Mouse (Mus musculus) adrenal gland, adult (tissue): Measurements from ENCODE around the gene Nlgn2.
A peak's percentile ranks its signal among the peaks of the same experiment; 100 is the strongest.

ENCODE experiments used
- DNase-seq, 2 experiments: peaks; one replicate each; pipeline ENCODE4 v3.0.0; 2022 to 2023; ENCODE audit warnings: low spot score in 1 of 2; ENCODE audit not compliant: inconsistent age in 2 of 2

The Nlgn2 gene

GRCm38 (mm10) chr11:69797924-69798323 is 39.7 kb downstream of the Nlgn2 start:
- DNase-seq = no peak

- DNase-seq = no peak
These were observed 41.6 kb downstream of the Nlgn2 start for GRCm38 (mm10) chr11:69795983-69796435.

GRCm38 (mm10) chr11:69795168-69795982 is 42.2 kb downstream of the Nlgn2 start, which contains the start of gene Chrnb1:
TSS of gene Chrnb1 (minus strand) at chr11:69795943.
- DNase-seq = peak; percentile 96 to 97

GRCm38 (mm10) chr11:69793429-69793828 is 44.2 kb downstream of the Nlgn2 start:
- no peak for DNase-seq

DNA sequence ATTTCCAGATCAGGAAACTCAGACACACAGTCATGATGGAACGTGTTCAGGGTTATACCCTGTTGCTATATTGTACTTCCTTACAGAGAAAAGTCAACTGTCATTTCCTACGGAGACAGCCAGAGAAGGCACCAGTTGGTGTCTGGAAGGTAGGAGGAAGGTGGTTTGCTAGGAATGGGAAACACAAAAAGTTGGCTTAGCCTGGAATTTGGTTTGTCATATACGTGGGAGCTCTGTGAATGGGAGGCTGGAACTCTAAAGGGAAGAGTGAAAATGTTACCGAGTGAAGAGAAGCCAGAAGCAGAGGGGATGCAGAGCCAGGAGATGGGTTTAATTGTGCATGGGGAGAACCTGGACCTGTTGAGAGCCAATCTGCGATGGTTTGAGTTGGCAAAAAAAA is 46.2 kb downstream of the Nlgn2 start:
- DNase-seq = no peak

DNA sequence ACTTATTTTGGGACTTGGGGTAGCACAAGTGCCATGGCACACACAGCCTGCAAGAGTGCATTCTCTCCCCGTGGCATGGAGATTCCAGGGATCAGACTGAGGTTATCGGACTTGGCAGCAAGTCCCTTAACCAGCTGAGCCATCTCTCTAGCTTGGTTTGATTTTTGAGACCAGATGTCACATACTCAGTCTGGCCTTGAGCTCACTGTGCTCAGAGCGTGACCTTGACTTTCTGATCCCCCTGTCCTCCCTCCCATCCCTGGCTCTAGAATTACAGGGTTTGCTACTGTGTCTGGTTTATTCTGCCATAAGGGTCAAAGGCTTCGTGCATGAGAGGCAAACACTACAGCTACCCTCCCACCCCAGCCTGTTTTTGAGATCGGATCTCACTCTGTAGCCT is 48.2 kb downstream of the Nlgn2 start:
- DNase-seq = peak; percentile 82 to 84

GRCm38 (mm10) chr11:69787306-69787705 is 50.3 kb downstream of the Nlgn2 start:
- DNase-seq = no peak

DNA sequence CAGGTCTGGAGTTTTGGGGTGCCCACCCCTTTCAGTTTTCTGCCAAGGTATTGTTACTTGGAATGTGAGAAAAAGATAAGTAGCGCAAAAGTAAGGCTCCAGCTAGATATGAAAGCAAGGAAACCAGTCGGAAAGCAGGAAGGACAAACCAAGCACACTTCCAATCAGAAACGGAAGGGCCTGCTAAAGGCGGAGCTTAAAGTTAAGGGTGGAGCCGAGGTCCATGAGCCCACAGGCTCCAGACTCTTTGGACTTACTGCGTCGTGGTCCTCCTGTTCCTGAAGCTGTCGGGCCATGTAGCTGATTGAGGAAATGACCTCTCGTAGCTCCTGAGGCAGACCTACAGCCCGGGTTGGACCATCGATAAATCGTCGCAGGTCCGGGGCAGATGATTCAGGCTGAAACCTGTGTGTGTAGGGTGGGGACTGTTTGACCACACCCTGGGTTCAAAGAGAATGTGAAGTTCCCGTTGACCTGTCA is 52.8 kb downstream of the Nlgn2 start:
- peak; percentile 42 to 77 for DNase-seq

GRCm38 (mm10) chr11:69781828-69782227 is 55.8 kb downstream of the Nlgn2 start:
- no peak for DNase-seq

- no peak for DNase-seq
These were observed 58.6 kb downstream of the Nlgn2 start for GRCm38 (mm10) chr11:69778985-69779384.

DNA sequence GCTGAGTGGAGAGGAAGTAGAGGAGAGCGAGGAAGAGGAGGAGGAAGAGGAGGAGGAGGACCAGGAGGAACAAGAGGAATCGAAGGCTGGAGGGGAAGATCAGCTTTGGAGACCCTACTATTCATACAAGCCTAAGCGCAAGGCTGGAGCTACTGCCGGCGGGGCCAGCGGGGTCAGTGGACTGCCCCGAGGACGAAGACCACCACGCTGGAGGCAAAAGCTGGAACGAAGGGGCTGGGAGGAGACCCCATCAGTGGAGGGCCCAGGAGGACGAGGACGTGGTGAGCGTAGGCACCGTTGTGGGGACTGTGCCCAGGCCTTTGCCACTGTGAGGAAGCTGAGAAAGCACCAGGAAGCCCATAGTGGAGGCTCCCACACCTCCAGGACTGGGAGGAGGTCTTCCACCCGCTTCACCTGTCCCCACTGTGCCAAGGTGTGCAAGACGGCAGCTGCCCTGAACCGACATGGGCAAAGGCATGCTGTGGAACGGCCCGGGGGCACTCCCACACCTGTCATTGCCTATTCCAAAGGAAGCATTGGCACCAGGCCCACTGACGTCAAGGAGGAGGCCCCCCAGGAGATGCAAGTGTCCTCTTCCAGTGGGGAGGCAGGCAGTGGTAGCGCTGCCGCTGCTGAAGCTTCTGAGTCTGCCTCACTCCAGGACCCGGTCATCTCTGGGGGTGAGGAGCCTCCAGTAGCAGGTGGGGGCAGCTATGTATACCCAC is 59.2 kb downstream of the Nlgn2 start:
- DNase-seq = no peak

DNA sequence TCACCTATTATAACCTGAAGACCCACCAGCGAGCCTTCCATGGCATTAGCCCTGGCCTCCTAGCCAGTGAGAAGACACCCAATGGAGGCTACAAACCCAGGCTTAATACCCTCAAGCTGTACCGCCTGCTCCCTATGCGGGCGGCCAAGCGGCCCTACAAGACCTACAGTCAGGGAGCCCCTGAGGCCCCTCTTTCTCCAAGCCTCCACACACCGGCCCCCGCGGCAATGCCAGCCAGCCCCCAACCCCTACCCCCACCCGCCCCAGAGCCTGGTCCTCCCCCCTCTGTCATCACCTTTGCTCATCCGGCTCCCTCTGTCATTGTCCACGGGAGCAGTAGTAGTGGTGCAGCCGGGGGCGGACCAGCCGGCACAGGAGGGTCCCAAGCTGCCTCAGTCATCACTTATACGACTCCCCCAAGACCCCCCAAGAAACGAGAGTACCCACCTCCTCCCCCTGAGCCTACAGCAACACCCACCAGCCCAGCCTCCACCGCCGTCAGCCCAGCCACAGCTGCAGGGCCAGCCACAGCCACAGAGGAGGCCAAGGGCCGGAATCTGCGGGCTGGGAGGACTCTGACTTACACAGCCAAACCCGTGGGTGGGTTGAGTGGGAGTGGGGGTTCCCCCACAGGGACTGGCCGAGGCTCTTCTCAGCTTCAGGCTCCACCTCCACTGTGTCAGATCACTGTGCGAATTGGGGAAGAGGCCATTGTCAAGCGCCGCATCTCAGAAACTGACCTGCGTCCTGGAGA is 59.9 kb downstream of the Nlgn2 start:
- DNase-seq = no peak

DNA sequence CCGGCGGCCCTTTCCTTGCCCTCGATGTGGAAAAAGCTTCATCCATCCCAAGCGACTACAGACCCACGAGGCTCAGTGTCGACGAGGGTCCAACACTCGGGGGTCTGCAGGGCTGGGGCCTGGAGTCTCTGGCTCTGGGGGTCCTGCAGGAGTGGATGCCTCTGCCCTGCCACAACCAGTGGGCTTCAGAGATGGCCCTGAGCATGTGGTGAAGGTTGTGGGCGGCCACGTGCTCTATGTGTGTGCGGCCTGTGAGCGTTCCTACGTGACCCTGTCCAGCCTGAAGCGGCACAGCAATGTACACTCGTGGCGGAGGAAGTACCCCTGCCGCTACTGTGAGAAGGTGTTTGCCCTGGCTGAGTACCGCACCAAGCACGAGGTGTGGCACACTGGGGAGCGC is 61.1 kb downstream of the Nlgn2 start:
- no peak for DNase-seq

DNA sequence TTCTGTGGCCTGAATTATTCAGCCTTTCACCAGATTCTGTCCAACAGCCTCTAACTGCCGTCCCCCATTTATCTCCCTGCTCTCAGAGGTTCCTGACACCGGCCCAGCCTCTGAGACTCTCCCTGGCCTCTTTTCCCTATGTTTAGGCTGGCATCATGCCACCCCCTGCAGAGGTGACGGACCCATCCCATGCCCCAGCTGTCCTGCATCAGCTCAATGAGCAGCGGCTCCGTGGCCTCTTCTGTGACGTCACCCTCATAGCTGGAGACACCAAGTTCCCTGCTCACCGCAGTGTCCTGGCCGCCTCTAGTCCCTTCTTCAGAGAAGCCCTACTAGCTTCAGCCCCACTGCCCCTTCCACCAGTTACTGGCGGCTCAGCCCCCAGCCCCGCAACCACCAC is 61.9 kb downstream of the Nlgn2 start:
- no peak for DNase-seq

DNA sequence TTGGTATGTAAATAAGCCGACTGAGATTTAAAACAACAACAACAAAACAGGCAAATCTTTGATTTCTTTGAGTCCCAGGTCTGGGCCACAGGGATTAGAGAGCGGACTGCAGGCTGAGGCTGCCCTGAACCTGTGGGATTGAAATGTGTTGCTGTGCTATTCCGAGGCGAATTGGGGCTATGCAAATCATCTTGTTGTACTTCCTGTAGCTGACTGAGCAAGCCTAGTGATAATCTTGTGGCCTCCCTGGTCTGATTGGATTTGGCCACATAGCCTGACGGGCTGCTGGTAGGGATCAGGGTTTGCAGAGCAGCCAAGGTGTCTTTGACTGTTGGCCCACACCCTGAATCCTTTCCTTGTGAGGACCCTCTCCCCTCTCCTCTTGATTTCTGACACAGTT is 62.6 kb downstream of the Nlgn2 start:
- no peak for DNase-seq
